Mouse (Mus musculus): ENCODE results near the gene Arhgef33.
A peak's percentile ranks its signal among the peaks of the same experiment; 100 is the strongest.
"Not testable (repeated sequence)": the region's sequence is repeated elsewhere in the genome, so short reads cannot be mapped to it uniquely, and the experiment has no call there.

Gene Arhgef33

DNA sequence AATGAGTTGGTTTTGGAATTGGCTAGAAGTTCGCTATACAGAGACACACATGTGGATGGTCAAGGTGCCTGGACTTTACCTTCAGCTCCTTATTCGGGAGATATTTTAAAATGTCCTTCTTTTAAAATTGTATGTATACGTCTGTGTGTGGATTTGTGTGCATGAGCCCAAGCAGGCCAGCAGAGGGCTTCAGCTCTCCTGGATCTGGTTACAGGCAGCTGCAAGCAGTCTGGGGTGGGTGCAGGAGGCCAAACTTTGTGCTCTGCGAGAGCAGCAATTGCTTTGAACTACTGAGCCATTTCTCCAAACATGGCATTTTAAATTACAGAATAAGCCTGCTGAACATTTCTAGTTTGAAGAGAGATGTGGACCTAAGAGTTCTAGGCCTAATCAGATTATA lies 38.1 kb downstream of the Arhgef33 start:
- no peak for DNase-seq (ENCODE audit: low read depth, low spot score)

DNA sequence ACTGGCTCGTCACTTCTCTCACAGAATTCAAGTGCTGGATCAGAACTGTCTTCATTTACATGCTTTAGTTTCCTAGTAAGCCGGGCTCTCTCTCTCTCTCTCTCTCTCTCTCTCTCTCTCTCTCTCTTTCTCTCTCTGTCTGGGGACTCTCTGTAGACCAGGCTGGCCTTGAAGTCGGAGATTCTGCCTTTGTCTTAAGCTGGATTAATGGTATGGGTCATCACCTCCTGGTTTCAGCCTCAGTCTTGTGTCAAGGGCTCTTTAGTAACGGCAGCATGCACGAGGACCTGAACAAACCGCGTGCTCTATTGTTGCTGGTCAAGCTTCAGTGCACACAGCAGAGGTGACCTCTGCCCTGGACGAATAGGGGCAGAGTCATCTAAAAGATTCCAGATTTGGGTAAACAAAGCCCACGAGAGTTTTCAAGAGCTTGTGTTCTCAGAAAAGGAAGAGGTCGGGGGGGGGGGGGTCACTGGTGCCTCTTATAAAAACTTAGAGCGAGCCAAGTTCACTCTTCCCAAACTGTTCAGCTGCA lies 39.5 kb downstream of the Arhgef33 start:
- DNase-seq (ENCODE audit: low read depth, low spot score): peak; percentile 21

DNA sequence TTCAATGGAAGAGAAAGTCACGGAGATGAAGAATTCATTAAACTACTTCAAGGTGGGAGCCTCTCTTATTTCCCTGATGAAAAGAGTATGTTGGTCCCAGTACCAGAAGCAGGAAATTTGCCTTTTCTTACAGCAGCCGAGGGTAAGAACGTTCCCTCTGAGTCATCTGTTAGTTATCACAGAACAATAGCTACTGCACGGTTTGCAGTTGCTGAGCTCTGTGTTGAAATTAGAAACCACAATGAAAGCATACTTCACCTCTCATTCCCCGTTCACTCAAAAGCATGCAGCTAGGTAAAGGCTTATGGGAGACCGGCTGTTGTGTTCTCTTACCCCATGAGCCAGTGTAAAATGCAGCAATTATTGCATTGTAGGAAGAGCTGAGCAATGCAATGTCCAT lies 40.0 kb downstream of the Arhgef33 start:
- no peak for DNase-seq (ENCODE audit: low read depth, low spot score)

GRCm38 (mm10) chr17:80360245-80360644 lies 53.0 kb downstream of the Arhgef33 start:
- DNase-seq (ENCODE audit: low read depth, low spot score): no peak

DNA sequence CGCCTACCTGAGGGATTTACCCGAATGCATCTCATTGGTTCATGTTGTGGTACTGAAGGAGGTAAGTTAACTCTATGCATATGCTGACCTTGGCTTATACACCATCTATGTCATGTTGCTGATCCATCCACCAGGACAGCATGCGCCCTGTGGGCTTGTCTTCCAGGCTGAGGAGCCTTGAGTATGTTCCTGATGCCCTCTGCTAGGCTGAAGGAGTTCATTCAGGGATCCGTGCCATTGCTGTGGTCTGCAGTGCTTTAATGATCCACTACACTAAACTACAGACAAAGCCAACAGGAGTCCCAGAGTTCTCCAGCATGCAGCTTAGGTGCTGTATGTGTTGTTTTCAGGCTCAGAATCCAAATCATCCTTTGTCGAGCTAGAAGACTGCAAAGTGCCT lies 60.1 kb downstream of the Arhgef33 start:
- peak; percentile 20 for DNase-seq (ENCODE audit: low read depth, low spot score)

GRCm38 (mm10) chr17:80368606-80369005 lies 61.4 kb downstream of the Arhgef33 start:
- DNase-seq (ENCODE audit: low read depth, low spot score): no peak

GRCm38 (mm10) chr17:80372989-80373725 lies 66.0 kb downstream of the Arhgef33 start, which contains the start of gene Gm10190:
Gm10190 (minus strand) TSS chr17:80373541.
- peak; percentile 90 for DNase-seq (ENCODE audit: low read depth, low spot score)

DNA sequence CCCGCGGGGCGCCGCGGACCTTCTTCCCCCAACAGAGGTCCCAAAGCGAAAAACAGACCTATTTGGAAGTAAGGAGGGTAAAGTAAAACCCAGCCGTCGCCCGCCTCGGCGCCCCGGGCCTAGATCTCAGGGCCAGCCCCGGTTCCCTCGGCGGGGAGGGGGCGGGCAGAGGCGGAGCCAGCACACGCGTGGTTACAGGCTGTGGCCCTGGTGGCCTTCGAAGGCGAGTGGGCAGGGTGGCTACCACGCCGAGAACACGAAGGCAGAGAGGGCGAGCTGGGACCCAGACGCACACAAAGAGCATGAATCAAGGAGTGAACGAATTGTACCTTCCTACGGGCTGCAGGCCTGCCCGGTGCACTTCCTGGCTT lies 66.5 kb downstream of the Arhgef33 start:
- DNase-seq (ENCODE audit: low read depth, low spot score): no peak

GRCm38 (mm10) chr17:80378386-80378785 lies 71.2 kb downstream of the Arhgef33 start:
- DNase-seq (ENCODE audit: low read depth, low spot score): not testable (repeated sequence)

DNA sequence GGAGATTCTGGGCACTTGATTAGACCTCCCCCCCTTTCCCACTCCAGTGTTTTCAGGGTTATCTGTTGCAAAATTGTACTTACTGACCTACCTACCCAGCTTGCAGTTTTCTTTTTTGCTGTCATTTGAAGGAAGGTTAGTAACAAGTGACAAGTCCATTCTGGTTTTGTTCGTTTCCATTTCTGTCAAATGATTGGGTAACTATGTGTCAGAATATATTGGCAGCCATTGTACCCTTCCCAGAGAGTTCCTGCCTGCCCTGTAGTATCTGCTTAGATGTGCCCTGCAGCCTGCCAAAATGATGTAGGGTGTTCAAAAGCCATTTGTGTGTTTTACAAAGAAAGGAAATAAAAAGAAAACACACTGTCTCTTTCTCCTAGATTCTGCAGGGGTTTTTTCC lies 78.5 kb downstream of the Arhgef33 start:
- DNase-seq (ENCODE audit: low read depth, low spot score): no peak

DNA sequence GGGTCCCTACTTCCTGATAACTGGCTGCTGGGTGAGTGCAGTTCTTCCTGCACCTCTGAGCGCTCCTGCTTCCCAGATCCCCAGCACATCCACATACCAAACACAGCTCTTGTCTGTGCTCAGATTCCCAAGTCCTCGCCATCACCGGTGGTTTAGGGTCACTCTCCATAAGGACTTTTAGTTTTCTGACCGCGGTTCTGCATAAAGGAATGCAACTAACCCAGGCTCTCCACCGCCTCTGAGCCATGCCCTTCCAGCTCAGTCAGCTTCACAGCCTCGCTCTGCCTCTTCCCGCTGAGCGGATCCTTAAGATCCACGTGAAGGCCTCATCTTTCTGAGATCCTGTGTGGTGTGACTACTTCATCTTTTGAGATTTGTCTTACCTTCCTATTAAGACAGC lies 82.8 kb downstream of the Arhgef33 start:
- no peak for DNase-seq (ENCODE audit: low read depth, low spot score)

DNA sequence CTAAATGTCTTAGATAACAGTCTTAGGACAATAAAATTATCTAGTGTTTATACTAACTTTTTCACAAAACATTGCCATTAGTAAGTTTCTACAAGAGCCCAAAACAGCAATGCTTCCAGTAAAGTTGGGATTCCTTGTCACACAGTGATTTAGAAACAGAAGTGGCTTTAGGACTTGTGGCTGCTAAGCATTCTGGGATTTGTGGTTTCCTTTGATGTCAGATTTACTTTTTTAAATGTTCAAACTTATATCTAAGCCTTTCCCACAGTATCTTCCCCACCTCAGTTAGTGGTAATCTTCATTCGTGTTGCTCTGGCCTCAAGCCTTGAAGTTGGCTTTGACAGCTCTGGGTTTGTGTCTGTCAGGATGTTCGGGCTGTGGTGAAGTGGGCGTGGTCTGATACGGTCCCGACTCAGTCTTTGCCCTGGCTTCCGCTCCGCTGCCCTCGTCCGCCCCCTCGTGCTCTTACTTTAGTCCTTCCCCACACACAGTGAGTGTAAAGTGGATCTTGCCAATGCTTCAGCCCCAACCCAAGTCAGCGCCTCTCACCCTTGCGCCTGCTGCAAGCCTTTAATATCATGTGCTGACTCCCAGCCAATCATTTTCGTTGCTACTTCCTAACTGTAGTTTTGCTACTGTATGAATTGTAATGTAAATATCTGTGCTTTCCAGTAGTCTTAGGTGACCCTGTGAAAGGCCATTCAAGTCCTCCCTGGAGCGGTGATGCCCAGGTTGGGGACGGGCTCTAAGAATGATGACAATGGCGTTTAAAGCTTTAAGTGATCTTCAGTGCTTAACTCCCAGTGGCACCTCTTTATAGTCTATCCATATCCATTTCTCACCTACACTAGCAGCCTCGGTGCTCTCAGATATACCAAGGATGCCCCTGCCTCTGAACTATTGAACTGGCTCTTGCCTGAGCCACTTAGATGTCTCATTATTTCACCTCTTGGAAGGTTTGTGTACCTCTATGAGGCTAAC lies 84.5 kb downstream of the Arhgef33 start:
- peak; percentile 59 for DNase-seq (ENCODE audit: low read depth, low spot score)

GRCm38 (mm10) chr17:80398243-80398642 lies 91.0 kb downstream of the Arhgef33 start:
- DNase-seq (ENCODE audit: low read depth, low spot score): no peak

- no peak for DNase-seq (ENCODE audit: low read depth, low spot score)
Observed at GRCm38 (mm10) chr17:80411182-80411581, 104.0 kb downstream of the Arhgef33 start.

DNA sequence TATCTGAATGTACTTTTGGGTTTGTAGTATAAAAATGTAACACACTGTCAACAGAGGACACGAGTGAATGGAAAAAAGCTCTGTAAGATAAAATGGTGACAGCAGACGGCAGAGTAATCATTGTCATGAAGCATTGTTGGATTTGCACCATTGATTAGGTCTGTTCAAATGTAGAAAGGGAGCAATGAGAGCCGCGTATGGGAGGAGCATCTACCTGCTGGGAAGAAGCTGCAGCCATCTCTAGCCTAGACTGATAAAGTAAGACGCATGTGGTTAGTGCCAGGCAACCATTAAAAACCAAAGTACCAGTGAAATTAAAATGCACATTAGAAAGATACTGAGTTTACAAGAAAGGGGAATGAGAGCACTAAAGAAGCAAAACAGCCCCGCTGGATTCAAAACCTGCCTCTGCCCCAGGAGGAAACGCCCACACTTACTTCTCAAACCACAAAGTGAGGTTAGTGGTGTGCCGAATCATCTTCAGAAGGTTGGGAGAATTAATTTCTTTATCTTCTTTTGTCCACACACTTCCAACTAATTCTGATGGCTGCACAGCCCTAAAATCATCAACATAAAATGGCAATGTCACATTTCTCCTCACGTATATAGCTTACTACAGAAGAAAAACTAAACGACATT lies 111.5 kb downstream of the Arhgef33 start:
- no peak for DNase-seq (ENCODE audit: low read depth, low spot score)

GRCm38 (mm10) chr17:80420998-80421397 lies 113.8 kb downstream of the Arhgef33 start:
- no peak for DNase-seq (ENCODE audit: low read depth, low spot score)

- DNase-seq (ENCODE audit: low read depth, low spot score): no peak
Observed at GRCm38 (mm10) chr17:80426171-80426570, 119.0 kb downstream of the Arhgef33 start.

- no peak for DNase-seq (ENCODE audit: low read depth, low spot score)
Observed at GRCm38 (mm10) chr17:80426901-80427300, 119.7 kb downstream of the Arhgef33 start.

DNA sequence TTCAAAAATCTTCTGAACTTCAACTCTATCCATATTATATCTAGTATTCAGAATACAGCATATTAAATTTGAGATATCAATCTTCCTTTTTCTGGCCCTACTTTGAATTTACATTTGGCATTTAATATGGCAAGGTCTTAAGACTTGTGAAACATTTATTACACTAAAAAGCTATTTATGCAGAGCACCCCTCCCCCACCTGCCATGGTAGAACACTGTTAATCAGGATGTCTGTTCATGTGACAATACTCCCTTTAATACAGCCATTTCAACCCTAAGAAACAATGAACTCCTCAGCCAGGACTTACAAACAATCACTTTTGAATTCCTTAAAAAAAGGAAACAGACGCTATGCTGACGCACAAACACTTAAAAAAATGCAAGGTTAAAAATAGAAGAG lies 120.8 kb downstream of the Arhgef33 start:
- DNase-seq (ENCODE audit: low read depth, low spot score): no peak

DNA sequence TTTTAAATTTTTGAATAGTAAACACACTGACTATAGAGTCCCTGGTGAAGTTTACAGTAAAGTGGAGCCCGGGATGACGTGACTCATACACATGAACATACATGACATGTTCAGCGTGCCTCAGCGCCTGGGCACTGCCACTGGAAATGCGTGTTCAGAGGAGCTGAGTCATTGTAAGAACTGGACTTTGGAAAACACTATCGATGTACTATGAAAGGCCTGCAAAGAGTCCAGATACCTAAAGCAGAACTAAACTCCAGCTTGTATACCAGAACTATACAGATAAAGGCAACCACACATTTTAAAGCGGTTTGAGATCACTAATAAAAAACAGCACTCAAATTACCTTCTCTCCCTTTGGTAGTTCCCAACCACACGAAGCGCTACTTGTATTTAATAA lies 124.8 kb downstream of the Arhgef33 start:
- DNase-seq (ENCODE audit: low read depth, low spot score): no peak

DNA sequence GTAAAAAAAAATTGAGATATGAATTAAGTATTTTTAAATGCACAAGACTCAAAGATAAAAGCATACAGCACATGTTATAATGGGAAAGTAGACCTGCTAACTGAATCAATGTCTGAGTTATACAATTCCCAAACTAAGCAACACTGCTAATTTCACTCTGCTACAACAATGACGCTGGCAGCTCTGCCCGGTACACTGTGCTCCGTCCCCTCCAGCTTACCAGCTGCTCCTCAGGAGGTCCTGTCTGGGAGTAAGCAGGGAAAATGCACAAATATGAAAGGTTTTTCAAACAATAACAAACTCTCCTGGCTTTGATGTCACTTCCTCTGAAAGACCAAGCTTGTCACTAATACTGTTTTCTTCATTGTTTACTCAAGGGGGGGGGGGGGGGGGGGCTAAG lies 127.2 kb downstream of the Arhgef33 start:
- no peak for DNase-seq (ENCODE audit: low read depth, low spot score)

- DNase-seq (ENCODE audit: low read depth, low spot score): no peak
Observed at GRCm38 (mm10) chr17:80435680-80436079, 128.5 kb downstream of the Arhgef33 start.

All from mesoderm, embryonic 11.5 days (tissue).